Mouse (Mus musculus): Measurements from ENCODE around the gene Sgtb.

The Sgtb gene

GRCm38 (mm10) chr13:104109288-104109815 lies at the start of gene Sgtb, which contains the start of gene Nln:
Gene Sgtb, plus strand, starts transcription at chr13:104109741.
Gene Nln, minus strand, starts transcription at chr13:104109614.
- DNase-seq = peak; percentile 95

DNA sequence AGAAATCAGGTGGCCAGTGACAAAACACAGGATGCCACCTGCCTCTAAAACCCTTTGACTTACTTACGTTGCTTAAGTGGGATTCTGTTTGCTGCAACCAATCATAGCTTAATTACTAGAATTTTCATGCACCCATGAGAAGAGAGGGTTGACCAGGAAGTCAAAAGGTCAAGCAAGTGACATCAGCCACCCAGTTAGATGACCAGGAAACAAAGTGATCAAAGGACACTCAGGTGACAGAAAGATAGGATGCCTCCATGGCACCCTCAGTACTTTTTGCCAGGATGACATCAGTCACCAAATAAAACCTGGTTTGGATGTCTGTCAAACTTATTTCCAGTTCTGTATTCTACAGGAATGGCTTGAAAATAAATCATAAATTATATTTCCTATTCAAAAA lies 49.3 kb upstream of the Sgtb start:
- DNase-seq = no peak

DNA sequence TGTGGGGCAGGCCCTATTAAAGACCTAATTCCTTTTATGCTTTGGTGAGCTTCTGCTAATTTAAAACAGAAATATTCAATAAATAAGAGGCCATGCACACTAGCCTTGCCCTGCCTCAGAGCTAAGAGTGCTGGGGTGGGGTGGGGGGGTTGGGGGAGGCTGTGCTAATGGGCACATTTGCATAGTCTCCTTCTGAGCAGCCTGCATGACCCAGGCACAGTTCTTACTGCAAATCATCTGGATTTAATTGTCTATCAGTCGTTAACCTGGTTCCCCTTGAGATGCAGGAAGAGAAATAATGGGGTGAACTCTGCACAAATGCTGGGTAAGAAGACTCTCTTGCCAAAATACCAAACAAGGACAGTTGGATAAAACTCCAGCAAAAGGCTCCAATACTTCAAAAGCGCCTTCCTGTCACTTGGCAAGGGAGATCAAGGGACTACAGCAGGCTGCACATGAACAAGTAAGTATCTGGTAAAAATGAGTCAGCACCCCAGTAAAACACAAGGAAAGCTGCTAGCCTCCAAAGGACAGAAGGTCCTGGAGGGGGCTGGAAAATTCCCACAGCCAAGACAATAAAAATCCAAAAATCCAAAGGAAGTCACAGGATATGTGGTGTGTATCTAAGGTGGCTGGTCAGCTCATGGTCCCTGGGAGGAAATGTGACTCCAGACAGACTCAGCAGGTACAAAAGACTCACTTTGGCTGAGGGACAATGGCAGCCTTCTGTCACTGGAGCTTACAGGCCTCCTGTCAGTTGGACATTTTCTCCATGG lies 47.4 kb upstream of the Sgtb start:
- DNase-seq = no peak

DNA sequence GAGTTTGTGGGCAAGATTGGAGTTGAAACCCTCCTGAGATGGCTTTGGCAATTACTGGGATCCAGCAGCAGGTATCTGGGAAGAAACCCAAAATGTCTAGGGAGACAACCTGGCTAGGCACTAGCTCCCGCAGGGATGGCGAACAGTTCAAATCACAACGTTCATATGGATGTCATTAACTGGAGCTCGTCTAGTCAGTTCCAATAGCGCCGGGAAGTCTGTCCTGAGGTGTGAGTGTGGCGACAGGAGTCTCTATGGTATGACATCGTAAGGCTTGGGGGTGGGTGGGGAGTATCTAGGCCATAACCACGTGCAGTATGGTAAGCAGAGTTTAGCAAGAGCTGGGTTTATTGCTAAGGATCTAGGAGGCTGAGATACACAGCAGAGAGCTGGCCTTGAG lies 46.5 kb upstream of the Sgtb start:
- no peak for DNase-seq

DNA sequence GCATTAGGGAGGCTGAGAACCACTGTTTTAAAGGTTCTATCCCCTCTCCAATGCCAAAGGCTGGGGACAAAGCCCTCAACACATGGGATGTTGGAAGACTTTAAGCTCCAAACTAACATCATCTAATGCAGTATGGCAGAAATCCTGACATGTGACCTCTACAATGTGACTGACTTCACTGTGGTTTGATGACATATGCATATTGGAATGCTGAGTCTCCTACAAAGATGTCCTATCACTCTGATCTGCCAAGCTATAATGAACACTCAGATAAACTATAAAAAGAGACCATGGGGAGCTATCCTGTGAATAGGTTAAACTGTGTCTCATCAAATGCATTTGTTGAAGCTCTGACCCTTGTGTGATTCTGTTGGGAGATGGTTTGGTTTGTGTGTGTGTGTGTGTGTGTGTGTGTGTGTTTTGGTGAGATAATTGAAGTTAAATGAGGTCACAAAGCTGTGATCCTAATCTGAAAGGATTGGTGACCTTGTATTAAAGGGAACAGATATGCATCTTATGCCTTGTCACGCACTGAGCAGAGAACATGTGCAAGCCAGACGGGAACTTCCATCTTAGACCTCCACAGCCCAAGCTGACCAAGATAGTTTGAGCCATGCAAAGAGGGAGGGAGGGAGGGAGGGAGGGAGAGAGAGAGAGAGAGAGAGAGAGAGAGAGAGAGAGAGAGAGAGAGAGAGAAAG lies 43.7 kb upstream of the Sgtb start:
- no peak for DNase-seq

GRCm38 (mm10) chr13:104069216-104069615 lies 40.3 kb upstream of the Sgtb start:
- DNase-seq = no peak

GRCm38 (mm10) chr13:104070703-104071102 lies 38.8 kb upstream of the Sgtb start:
- no peak for DNase-seq

DNA sequence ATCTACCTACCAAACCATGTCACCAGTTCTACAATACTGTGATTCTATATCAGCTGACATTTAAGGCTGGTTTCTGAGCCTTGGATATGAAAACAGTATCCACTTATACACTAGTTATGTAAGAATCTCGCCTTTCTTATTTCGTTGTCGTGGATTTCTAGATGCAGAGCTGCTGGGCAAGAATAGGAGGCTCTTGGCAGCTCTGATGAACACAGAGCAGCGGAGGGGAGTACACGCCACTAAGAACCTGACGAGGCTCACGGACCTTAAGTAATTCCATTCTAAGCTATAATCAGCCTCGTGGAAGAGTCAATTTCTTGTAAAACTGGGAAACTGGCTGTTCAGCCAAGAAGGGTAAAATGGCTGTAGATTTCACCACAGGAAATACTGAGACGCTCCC lies 37.2 kb upstream of the Sgtb start:
- DNase-seq = no peak

- DNase-seq = no peak
These were observed 35.3 kb upstream of the Sgtb start for GRCm38 (mm10) chr13:104074230-104074629.

- DNase-seq = peak; percentile 82
These were observed 34.8 kb upstream of the Sgtb start for GRCm38 (mm10) chr13:104074731-104075130.

DNA sequence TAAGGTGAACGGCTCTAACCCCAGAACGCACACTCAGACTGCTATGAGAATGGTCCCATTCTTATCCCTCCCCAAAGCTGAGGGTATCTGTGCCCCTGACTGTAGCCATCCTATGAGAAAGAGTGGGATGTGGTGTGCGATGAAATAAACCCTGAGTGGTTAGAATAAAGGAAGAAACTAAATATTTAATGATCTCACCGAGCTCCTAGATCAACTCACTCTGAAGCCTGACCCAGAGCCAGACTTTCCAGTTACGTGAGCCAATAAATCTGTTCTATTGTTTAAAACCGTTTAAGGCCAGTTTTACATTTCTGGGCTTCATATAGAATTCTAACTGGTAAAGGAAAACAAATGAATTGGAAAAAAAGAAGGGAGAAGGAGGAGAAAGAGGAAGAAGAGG lies 32.5 kb upstream of the Sgtb start:
- no peak for DNase-seq

DNA sequence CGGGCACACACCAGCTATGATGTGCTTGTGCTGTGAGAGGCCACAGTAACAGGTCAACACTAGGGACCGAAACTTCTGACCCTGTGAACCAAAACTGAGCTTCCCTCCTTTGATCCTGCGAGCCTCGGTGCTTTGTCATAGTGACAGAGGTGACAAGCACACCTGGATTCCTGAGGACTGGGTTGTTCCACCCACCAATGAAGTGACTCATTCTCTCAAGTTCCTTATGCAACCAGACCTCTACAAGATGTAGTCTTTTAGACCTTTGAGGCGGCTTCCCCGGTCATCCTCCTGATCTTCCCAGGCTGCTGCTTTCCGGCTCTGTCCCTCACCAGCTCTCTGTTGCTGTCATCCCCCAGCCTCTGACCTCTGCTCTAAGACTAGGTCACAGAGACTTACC lies 27.0 kb upstream of the Sgtb start:
- no peak for DNase-seq

DNA sequence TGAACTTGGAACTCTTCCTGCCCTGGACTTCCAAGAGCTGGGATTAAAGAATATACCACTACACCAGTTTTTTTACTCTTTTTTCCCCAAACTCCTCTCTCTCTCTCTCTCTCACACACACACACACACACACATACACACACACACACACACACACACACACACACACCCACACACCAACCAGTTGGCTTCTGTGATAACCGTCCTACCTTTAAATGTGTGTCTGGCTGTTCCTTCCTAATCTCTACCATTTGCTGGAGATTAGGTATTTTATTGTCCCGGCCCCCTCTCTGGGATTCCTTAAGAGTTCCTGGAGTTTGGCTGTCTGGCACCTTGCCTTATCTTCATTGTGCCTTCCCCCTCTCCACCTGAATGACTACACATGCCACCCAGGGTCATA lies 24.9 kb upstream of the Sgtb start:
- DNase-seq = no peak

DNA sequence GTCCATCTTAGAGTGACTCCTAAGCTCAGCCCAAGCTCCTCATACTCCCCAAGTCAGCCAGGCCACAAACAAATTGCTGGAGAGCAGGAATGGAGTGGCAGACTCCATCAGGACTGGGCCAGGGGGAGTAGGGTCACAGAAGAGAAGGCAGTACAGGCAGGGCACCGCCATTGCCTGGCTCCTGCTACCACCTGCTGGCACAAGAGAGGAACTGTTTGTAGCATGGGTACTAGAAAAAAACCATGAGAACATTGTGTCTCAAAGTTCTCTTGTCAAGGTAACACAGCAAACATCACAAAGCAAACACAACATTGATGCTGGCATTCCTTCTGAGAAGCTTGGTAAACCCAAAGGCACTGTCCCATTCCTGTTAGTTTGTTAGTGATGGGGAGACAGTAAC lies 20.2 kb upstream of the Sgtb start:
- peak; percentile 62 for DNase-seq

DNA sequence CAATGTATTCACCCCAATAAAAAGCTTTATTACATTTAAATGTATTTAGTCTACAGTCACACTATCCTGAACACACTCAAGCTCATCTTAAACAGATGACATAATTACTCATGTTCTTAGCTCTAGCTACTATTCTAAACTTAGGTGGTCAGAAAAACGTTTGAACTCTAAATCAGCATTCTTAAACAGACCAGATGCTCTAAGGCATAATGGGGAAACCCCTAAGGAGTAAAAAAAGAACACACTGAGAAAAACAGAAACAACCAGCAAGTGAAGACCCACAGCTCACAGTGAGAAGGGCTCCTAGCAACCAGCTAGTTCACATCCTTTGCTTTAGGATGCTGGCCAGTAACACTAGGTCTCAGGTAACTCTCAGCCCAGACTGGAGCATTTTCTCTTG lies 17.8 kb upstream of the Sgtb start:
- DNase-seq = no peak

DNA sequence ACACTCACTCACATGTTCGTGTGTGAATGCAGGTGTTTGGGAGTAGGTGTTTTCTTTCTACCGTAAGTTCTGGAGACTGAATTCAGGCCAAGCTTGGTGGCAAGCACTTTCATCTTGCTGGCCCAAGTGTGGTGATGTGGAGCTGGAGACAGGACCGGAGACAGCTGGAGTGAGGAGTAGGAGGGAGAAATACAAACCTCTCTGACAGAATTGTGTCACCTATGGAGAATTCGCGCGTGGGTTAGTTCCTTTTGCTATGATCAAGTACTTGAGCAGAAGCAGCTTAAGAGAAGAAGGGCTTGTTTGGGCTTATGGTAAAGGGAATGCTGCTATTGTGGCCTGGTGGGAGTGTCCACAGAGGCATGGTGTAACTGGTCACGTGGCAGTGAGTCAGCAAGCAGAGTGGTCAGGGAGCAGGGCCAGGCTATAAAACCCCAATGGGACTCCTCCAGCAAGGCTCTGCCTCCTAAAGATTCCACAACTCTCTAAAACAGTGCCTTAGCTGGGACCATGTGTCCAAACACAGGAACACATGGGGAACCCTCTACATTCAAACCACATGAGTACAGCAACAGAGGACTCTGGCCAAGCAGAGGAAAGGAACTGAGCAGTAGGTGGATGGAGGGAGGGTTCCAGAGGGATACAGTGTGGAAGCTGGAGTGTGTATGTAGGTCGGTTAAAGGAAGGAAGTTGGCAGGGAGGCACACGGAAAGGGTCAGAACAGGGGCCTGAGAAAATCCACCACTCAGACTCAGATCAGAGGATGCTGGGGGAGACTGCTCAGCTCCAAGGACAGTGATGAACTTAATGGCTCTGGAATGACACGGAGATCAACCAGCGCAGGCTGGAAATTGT lies 14.8 kb upstream of the Sgtb start:
- no peak for DNase-seq

DNA sequence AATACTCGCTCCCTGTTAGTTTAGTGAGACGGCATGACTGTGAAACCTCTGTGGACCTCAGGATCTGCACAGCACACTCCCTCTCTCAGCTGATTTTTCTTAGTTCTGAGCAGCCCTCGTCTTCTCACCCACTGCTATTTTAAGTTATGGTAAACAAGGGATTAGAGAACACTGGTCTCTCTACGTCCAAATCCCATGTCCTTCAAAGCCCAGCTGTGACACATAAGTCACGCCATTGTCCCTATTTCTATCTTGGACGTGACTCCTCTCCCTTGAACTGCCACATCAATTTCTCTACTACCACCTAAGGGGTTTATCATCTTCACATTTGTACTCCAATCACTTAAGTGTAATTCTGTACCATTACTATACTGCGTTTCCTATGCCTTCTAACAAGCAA lies 13.6 kb upstream of the Sgtb start:
- DNase-seq = no peak

- DNase-seq = no peak
These were observed 12.4 kb upstream of the Sgtb start for GRCm38 (mm10) chr13:104097190-104097589.

DNA sequence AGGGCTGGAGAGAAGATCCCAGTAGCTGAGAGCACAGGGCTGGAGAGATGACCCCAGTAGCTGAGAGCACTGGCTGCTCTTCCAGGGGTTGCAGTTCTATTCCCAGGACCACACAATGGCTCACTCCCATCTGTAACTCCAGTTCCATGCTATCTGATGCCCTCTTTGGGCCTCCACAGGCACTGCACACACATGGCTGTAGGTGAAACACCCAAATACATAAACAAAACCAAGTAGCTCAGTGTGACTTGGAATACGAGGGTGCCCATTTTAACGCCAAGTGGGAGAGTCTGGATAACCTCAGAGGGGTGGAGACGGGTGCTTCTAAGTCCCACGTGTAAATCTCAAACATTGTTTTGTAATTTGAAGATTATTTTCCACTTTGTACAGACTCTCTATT lies 9.1 kb upstream of the Sgtb start:
- DNase-seq = no peak

GRCm38 (mm10) chr13:104101606-104102235 lies 7.8 kb upstream of the Sgtb start:
- no peak for DNase-seq

- DNase-seq = no peak
These were observed 772 bp upstream of the Sgtb start for GRCm38 (mm10) chr13:104108651-104109287.

DNA sequence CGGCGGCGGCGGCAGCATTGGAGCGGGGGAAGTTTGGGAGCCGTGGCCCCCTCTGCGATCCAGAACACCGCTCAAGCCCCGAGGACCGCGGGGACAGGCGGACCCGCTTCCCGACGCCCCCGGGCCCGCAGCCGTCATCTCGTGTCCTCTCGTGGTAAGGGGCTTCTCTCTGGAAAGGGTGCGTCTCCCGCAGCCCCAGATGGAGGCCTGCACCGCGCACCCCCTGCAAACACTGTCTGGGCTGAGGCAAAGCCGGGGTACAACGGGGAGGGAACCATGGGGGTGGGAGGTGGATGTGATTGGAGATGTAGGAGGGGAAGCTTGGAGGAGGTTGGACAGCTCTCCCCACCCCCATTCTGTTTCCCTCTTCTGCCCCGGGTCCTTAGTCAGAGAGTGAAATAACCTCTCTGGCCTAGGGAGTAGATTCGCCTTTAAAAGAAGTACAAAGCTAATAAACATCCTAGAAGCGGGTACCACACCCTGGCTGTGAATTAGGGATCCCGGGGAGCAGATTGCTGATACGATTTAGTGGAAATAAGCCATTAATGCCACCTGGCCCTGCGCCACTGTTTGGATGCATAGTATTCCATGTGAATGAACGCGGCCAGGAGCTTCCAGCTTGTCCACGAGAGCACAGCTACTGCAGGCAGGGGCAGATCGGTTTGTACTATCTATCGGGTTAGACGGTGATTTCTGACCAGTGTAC lies 428 bp downstream of the Sgtb start:
- DNase-seq = peak; percentile 61

All from kidney, postnatal 10 days (tissue).